In the genomic region with DNA sequence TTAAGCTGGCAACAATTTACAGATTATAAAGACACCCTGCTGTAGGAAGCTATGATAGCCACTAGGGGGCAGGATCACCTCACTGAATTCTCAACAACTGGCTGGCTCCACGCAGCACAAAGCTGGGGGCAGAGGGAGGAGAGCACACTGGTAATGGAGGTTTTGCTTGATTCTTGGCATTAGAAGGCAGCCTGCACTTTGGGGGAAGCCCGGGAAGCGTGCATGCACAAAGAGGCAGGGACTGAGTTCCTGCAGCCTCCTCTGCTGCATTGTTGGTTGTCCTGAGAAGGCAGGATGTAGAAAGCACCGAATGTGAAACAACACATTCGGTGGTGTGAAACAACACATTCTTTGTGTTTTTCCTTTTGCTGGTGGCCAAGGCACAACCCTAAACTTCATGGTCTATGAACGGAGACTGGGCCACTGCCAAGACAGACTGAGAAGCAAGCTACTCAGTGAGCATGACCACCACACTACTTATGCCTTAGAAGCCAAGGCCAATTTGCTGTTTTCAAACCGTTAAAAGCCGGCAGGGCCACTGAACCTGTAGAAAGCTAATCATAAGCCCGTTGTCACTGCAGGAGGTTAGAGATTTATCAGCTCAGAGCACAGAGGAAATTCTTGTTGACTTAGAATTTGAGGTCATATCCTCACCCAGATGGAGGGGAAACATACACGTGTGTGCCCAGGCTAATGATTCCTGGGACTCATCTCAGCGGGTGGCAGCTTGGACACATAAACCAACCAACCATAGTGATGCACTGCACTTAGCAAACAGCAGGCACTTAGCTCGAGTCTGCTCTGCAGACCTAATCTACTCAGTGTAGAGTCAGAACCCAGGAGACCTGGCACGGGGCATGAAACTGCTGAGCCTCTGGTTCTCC, we compare ENCODE assay signal across 8 mouse cellular contexts.
DNase-seq lines count a peak whose midpoint lies in the region; ATAC-seq and TF ChIP-seq lines count a peak whose summit lies in the region.

No protein-coding gene starts in this region.

- H3K4me1 ChIP-seq in spleen, adult 2 months (ENCODE audit: control insufficient read depth, insufficient read depth, insufficient read length): no peaks in the 10 kb centered on the region
- H3K4me1 ChIP-seq in intestine, embryonic 16.5 days (ENCODE audit: control insufficient read depth, insufficient read depth, low read length): no peaks in the 10 kb centered on the region
- peaks cover 8% of the 10 kb centered on the region; the same call in 1 of the 2 replicates for H3K4me1 ChIP-seq in midbrain, embryonic 12.5 days

- H3K4me3 ChIP-seq in spleen, adult 2 months (ENCODE audit: extremely low read depth, insufficient read depth, insufficient read length): no peak overlapping the region
- no peak overlapping the region for H3K4me3 ChIP-seq in intestine, embryonic 16.5 days (ENCODE audit: low read length)
- no peak overlapping the region for H3K4me3 ChIP-seq in midbrain, embryonic 12.5 days

- TF ChIP-seq POLR2A in spleen, adult 2 months (IDR thresholded peaks at IDR 0.05; ENCODE audit: low read depth, low read length): no peak

- 0 out of 2 replicates have a peak overlapping the region, but pooled peaks have one; percentile 5 for H3K9ac ChIP-seq in intestine, embryonic 16.5 days (ENCODE audit: low read depth, low read length)
- no peak overlapping the region for H3K9ac ChIP-seq in midbrain, embryonic 12.5 days (replicated peaks)

- TF ChIP-seq CTCF in spleen, adult 2 months (IDR thresholded peaks at IDR 0.05; ENCODE audit: extremely low read depth, insufficient read depth, insufficient read length, insufficient replicate concordance): peak; percentile 70; the same call in 1 of the 2 replicates

- no peaks in the 10 kb centered on the region for H3K9me3 ChIP-seq in intestine, embryonic 16.5 days (ENCODE audit: control insufficient read depth, low read length)
- H3K9me3 ChIP-seq in midbrain, embryonic 12.5 days: no peaks in the 10 kb centered on the region

- peak; percentile 9 to 19 for DNase-seq in spleen, adult 2 months (ENCODE audit: low read depth in 1 of 2, low spot score in 2 of 2)
- DNase-seq in spleen, adult 12 weeks (ENCODE audit: low spot score): no peak
- DNase-seq in embryo, embryonic 9.5 days (ENCODE audit: extremely low spot score): peak; percentile 75
- peak; percentile 48 to 74 for DNase-seq in gastrocnemius, postnatal 4 days (ENCODE audit: low spot score in 2 of 2)
- DNase-seq in left cerebral cortex, postnatal 14 days (ENCODE audit: low spot score in 2 of 2): peak; percentile 81 to 82
- peak; percentile 77 for DNase-seq in skeletal muscle tissue, adult 2 months (ENCODE audit: low read depth, low spot score)

- peak; percentile 73 for ATAC-seq in intestine, embryonic 16.5 days
- ATAC-seq in midbrain, embryonic 12.5 days (ENCODE audit: low FRiP score, low read depth): peak; percentile 92

- H3K27me3 ChIP-seq in spleen, adult 2 months (ENCODE audit: control insufficient read depth, insufficient read depth, low read length): no peaks in the 10 kb centered on the region
- H3K27me3 ChIP-seq in intestine, embryonic 16.5 days (replicated peaks; ENCODE audit: control insufficient read depth, insufficient read depth, low read length): no peaks in the 10 kb centered on the region
- no peaks in the 10 kb centered on the region for H3K27me3 ChIP-seq in midbrain, embryonic 12.5 days

- WGBS in spleen, adult 2 months: 38% methylated on average over 13 of the region's 13 CpGs
- WGBS in intestine, embryonic 16.5 days: 33% methylated on average over 13 of the region's 13 CpGs
- 46% methylated on average over 13 of the region's 13 CpGs for WGBS in midbrain, embryonic 12.5 days

- H3K4me2 ChIP-seq in intestine, embryonic 16.5 days (ENCODE audit: low read depth, low read length): 0 out of 2 replicates have a peak overlapping the region, but pooled peaks have one; percentile 13
- 0 out of 2 replicates have a peak overlapping the region, but pooled peaks have one; percentile 23 for H3K4me2 ChIP-seq in midbrain, embryonic 12.5 days (replicated peaks)

- no peak overlapping the region for H3K27ac ChIP-seq in spleen, adult 2 months (ENCODE audit: insufficient read depth, low read length)
- H3K27ac ChIP-seq in intestine, embryonic 16.5 days (ENCODE audit: low read length): no peak overlapping the region
- H3K27ac ChIP-seq in midbrain, embryonic 12.5 days (replicated peaks): no peak overlapping the region

- no peaks in the 10 kb centered on the region for H3K36me3 ChIP-seq in spleen, adult 2 months (ENCODE audit: control insufficient read depth, insufficient read depth, low read length)
- no peaks in the 10 kb centered on the region for H3K36me3 ChIP-seq in intestine, embryonic 16.5 days (ENCODE audit: control insufficient read depth, insufficient read depth, low read length)
- H3K36me3 ChIP-seq in midbrain, embryonic 12.5 days: no peaks in the 10 kb centered on the region

- intact Hi-C loops in left cerebral cortex, postnatal 14 days (cut with DNase I): loop anchor here (1.0 to 5.0 kb wide), 4 partner anchors 100 to 712 kb away; no protein-coding TSS in a partner anchor
